Mouse (Mus musculus) heart, embryonic 12.5 days (tissue): ENCODE data around the gene Tmem248. TPM values are rescaled to one million over a fixed set of nuclear protein-coding genes. Genes with fewer than 3 reads are reported as not detected.

Source experiments
- ATAC-seq: fragments of 200-750 bp; cut with Nextera tagmentation; 2 replicates; pipeline ENCODE4 v1.8.0; 2017; ENCODE audit warnings: moderate TSS enrichment, moderate library complexity; ENCODE audit not compliant: insufficient number of reproducible peaks, low FRiP score
- H3K27ac ChIP-seq: fragments of 300-500 bp; sonication (generic); 2 replicates; pipeline ENCODE4 v1.5.1; 2016; ENCODE audit warnings: mild to moderate bottlenecking, moderate library complexity; ENCODE audit not compliant: poor library complexity, severe bottlenecking
- H3K27me3 ChIP-seq: fragments of 300-500 bp; sonication (generic); replicated peaks from 2 replicates; pipeline ENCODE4 v1.6.1; 2016; ENCODE audit warnings: mild to moderate bottlenecking, moderate library complexity
- H3K36me3 ChIP-seq: fragments of 300-500 bp; sonication (generic); 2 replicates; pipeline ENCODE4 v1.6.1; 2016; ENCODE audit warnings: mild to moderate bottlenecking, moderate library complexity
- H3K4me1 ChIP-seq: fragments of 300-500 bp; sonication (generic); replicated peaks from 2 replicates; pipeline ENCODE4 v1.6.1; 2016; ENCODE audit warnings: mild to moderate bottlenecking
- H3K4me2 ChIP-seq: fragments of 300-500 bp; sonication (generic); 2 replicates; pipeline ENCODE4 v1.6.1; 2016; ENCODE audit warnings: mild to moderate bottlenecking, moderate library complexity
- H3K4me3 ChIP-seq: fragments of 300-500 bp; sonication (generic); 2 replicates; pipeline ENCODE4 v1.5.1; 2016; ENCODE audit warnings: mild to moderate bottlenecking
- H3K9ac ChIP-seq: fragments of 300-500 bp; sonication (generic); 2 replicates; pipeline ENCODE4 v1.6.1; 2016; ENCODE audit warnings: mild to moderate bottlenecking, moderate library complexity
- H3K9me3 ChIP-seq: fragments of 300-500 bp; sonication (generic); replicated peaks from 2 replicates; pipeline ENCODE4 v1.6.1; 2016; ENCODE audit warnings: mild to moderate bottlenecking, moderate library complexity
- WGBS: fragments of 180-500 bp; shearing (Covaris S2); methylation state at CpG from one replicate; pipeline ENCODE4 v1.1.7; 2016; 5-methylcytosine and 5-hydroxymethylcytosine counted together
- polyA plus RNA-seq: library from polyadenylated mRNA; unstranded; fragments of >200 nt; fragmentation: Nextera tagmentation; extraction: Ambion mirVana; gene quantifications from 2 replicates; pipeline ENCODE4 v1.2.1, GENCODE M21; 2016

Gene Tmem248
- polyA plus RNA-seq, 1 experiment from 2014 or later = 43.6 TPM

DNA sequence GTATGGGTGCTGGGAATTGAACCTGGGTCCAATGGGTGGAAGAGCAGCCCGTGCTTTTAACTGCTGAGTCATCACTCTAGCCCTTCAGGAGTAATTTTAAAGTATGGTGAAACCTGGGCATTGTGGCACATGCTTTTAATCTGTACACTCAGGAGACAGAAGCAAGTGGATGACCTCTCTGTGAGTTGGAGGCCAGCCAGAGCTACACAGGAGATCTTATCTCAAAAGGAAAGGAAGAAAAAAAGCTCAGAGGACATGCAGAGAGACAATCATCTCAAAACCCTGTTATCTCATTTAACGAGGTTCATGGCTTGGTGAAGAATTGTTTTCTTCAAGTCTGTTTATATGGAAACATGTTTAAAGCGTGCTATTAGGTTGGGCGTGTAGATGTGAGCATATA, 12.9 kb upstream of the Tmem248 start:
- Histone ChIP-seq H3K27ac (no peak overlapping the region), H3K4me1 (0 out of 2 replicates have a peak, but pooled peaks cover 8% of the 10 kb centered on the region), H3K4me3 (no peak overlapping the region), H3K36me3 (peaks cover 66% of the 10 kb centered on the region), H3K9ac (no peak overlapping the region), H3K4me2 (no peak overlapping the region), H3K27me3 (no peaks in the 10 kb centered on the region), H3K9me3 (no peaks in the 10 kb centered on the region)
- 75% methylated on average over 4 of the region's 4 CpGs for WGBS
- no peak for ATAC-seq

DNA sequence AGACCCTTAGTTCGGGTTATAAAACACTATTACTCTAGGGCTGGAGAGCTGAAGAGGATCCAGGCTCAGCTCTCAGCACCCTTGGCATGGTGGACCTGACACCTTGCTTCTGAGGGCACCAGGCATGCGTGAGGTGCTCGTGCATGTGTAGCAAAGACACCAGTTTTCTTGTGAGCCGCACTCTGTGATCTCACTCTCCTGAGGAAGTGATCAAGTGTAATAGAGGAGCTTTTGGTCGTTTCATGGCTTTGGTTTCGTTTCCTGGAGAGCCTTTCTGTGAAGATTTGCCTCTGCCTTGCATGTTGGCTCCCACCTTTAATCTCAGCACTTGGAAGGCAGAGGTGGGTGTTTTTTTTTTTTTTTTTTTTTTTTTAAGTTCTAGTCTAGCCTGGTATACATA, 12.3 kb upstream of the Tmem248 start:
- Histone ChIP-seq H3K27me3 (no peaks in the 10 kb centered on the region), H3K27ac (no peak overlapping the region), H3K4me3 (no peak overlapping the region), H3K4me1 (0 out of 2 replicates have a peak, but pooled peaks cover 8% of the 10 kb centered on the region), H3K36me3 (peaks cover 68% of the 10 kb centered on the region), H3K9ac (no peak overlapping the region), H3K9me3 (no peaks in the 10 kb centered on the region), H3K4me2 (no peak overlapping the region)
- no peak for ATAC-seq
- 87% methylated on average over 6 of the region's 6 CpGs for WGBS

DNA sequence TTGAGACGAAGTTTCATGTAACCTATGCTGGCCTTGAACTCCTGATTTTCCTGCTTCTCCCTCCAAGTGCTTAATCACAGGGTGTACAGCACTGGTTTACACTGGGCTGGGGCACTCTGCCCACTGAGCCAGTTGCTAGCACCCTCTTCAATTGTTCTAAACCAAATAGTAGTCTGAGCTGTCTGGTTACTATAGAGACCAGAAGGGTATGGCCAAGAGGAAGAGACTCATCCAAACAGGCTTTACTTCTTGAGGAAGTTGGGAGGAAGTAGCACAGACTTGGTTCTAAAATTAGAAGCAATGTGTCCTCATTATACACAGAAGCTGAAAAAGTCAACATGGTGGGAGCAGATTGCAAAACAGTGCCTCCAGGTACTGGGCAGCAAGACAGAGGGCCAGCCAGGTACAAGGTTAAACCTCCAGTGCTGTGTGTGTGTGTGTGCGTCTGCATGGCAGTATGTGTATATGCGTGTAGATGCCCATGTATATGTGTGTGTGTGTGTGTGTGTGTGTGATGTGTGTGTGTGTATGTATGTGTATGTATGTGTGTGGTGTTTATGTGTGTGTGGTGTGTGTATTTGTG, 11.3 kb upstream of the Tmem248 start:
- H3K9me3 ChIP-seq = no peaks in the 10 kb centered on the region
- H3K4me3 ChIP-seq = no peak overlapping the region
- no peak overlapping the region for H3K9ac ChIP-seq
- H3K4me2 ChIP-seq = no peak overlapping the region
- no peak for ATAC-seq
- H3K27me3 ChIP-seq = no peaks in the 10 kb centered on the region
- 92% methylated on average over 3 of the region's 3 CpGs for WGBS
- H3K4me1 ChIP-seq = 0 out of 2 replicates have a peak, but pooled peaks cover 8% of the 10 kb centered on the region
- H3K36me3 ChIP-seq = peaks cover 68% of the 10 kb centered on the region
- no peak overlapping the region for H3K27ac ChIP-seq

DNA sequence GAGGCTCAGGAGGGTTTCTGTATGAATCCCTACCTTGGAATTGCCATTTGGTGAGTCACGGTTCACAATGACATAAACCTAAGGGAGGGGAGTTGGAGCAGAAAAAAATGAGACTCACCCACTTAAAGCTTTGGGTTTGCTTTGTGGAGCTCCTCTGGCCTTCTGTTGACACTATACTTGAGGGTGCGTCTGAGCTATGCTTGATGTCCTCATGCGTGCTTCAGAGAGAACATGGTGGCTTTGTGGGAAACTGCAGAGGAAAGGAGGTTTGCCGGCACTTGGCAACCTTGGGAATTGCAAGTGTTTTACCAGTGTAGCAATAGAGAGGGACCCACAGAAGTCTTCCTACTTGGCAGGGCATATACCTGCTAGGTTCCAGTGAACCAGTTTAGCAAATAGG, 9.6 kb upstream of the Tmem248 start:
- Histone ChIP-seq H3K27ac (no peak overlapping the region), H3K27me3 (no peaks in the 10 kb centered on the region), H3K4me3 (no peak overlapping the region), H3K4me1 (0 out of 2 replicates have a peak, but pooled peaks cover 8% of the 10 kb centered on the region), H3K36me3 (peaks cover 73% of the 10 kb centered on the region), H3K9me3 (no peaks in the 10 kb centered on the region), H3K4me2 (no peak overlapping the region), H3K9ac (no peak overlapping the region)
- ATAC-seq = no peak
- WGBS = 90% methylated on average over 4 of the region's 4 CpGs

DNA sequence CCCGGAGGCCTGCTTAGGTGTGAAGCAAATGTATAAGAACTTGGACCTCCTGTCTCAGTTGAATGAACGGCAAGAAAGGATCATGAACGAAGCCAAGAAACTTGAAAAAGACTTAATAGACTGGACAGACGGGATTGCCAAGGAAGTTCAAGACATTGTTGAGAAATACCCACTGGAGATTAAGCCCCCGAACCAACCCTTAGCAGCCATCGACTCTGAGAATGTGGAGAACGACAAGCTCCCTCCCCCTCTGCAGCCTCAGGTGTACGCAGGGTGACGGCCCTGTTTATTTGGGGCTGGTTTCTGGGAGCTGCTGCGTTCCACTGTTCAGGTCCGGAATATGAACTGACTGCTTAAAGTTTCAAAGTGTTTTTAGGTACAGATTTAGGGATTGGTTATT, 3.9 kb upstream of the Tmem248 start:
- Histone ChIP-seq H3K27ac (no peak overlapping the region), H3K4me1 (no peaks in the 10 kb centered on the region), H3K9ac (no peak overlapping the region), H3K4me3 (no peak overlapping the region), H3K9me3 (peaks cover 5% of the 10 kb centered on the region; the same call in 1 of the 2 replicates), H3K27me3 (no peaks in the 10 kb centered on the region), H3K4me2 (no peak overlapping the region), H3K36me3 (peaks cover 62% of the 10 kb centered on the region)
- 87% methylated on average over 11 of the region's 11 CpGs for WGBS
- ATAC-seq = no peak

DNA sequence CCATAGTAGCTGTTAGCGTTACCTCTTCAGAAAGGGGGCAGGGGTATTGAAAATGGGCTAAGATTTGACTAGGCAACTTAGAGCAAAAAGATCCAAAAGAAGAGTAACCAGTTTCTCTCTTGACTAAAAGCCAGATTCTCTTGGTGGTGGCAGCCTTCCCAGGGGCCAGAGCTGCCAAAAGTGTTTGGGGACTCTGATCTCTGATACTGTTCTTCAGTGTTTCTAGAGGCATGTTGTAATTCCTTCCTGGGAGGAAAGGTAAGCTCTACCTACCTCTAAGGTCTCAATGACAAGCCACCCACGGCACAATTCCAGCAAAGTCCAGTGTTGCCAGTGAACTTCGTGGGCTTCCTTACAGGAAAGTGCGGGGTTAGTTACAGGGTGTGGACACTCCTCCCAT, 525 bp downstream of the Tmem248 start:
- Histone ChIP-seq H3K27me3 (no peaks in the 10 kb centered on the region), H3K36me3 (peaks cover 22% of the 10 kb centered on the region), H3K27ac (no peak overlapping the region), H3K9ac (no peak overlapping the region), H3K4me1 (0 out of 2 replicates have a peak, but pooled peaks cover 4% of the 10 kb centered on the region), H3K9me3 (peaks cover 6% of the 10 kb centered on the region; the same call in 1 of the 2 replicates), H3K4me3 (no peak overlapping the region), H3K4me2 (no peak overlapping the region)
- no peak for ATAC-seq
- WGBS = 83% methylated on average over 4 of the region's 4 CpGs

DNA sequence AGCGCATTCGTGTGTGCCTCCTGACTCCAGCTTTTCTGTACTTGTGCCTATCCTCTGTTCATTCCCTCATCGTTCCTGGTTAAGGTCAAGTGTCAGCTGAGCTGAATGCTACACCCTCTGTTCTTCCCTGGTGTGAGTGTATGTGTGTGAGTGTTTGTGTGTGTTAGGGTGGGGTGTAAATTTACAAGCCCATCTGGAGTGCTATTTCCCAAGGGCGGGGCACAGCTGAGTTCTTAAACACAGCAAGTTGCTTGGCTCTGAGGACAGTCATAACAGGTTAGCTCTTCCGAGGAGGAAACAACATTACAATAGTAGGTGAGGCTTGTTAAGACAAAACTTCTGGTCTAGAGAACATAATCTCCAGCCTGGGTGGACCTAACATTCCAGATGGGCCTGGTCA, 1.5 kb downstream of the Tmem248 start:
- H3K9ac ChIP-seq = no peak overlapping the region
- H3K27me3 ChIP-seq = no peaks in the 10 kb centered on the region
- peaks cover 12% of the 10 kb centered on the region for H3K36me3 ChIP-seq
- H3K9me3 ChIP-seq = peaks cover 6% of the 10 kb centered on the region; the same call in 1 of the 2 replicates
- H3K27ac ChIP-seq = no peak overlapping the region
- no peak overlapping the region for H3K4me2 ChIP-seq
- H3K4me3 ChIP-seq = no peak overlapping the region
- peaks cover 9% of the 10 kb centered on the region for H3K4me1 ChIP-seq
- 84% methylated on average over 5 of the region's 5 CpGs for WGBS
- no peak for ATAC-seq

DNA sequence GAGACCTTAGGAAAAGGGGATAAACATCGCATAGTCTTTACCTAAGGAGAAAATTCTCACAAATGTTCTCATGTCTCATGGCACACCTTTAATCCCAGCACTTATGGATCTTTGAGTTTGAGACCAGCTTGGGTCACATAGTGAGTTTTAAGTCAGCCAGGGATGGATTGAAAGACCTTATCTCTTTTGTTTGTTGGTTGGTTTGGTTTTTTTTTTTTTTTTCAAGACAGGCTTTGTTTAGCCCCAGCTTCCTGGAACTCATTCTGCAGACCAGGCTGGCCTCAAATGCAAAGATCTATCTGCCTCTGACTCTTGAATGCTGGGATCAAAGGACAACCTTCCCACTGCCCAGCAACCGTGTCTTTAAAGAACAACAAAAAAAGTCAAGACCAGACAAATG, 4.4 kb downstream of the Tmem248 start:
- Histone ChIP-seq H3K9me3 (peaks cover 6% of the 10 kb centered on the region; the same call in 1 of the 2 replicates), H3K27ac (0 out of 2 replicates have a peak overlapping the region, but pooled peaks have one; percentile 82), H3K9ac (peak overlapping the region; percentile 98; the same call in 1 of the 2 replicates), H3K36me3 (peaks cover 4% of the 10 kb centered on the region; the same call in 1 of the 2 replicates), H3K4me3 (peak overlapping the region; percentile 96), H3K4me1 (peaks cover 18% of the 10 kb centered on the region), H3K27me3 (no peaks in the 10 kb centered on the region), H3K4me2 (peak overlapping the region; percentile 78)
- 53% methylated on average over 2 of the region's 2 CpGs for WGBS
- no peak for ATAC-seq

DNA sequence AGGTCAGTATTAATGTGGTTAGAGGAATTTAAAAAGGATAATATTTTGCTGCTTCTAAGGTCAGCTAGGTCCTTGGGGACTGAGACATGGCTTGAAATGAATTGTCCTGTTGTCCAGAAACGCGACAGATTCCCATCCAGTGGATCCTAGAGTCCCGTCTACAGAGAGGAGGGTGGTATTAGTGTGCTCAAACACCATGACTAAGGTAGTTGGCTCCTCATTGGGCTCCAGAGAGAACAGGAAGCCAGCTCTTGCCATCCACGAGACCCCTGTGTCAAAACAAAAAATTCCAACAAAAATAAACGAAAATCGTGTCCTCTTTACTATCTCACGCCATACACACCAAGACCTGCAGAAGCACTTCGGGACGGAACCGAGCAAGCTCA, 4.9 kb downstream of the Tmem248 start:
- Histone ChIP-seq H3K36me3 (peaks cover 4% of the 10 kb centered on the region; the same call in 1 of the 2 replicates), H3K27ac (peak overlapping the region; percentile 82; the same call in 1 of the 2 replicates), H3K9ac (peak overlapping the region; percentile 98), H3K4me2 (peak overlapping the region; percentile 78), H3K9me3 (peaks cover 6% of the 10 kb centered on the region; the same call in 1 of the 2 replicates), H3K27me3 (no peaks in the 10 kb centered on the region), H3K4me1 (peaks cover 22% of the 10 kb centered on the region), H3K4me3 (peak overlapping the region; percentile 96)
- peak; percentile 43 for ATAC-seq
- 1% methylated on average over 10 of the region's 10 CpGs for WGBS

DNA sequence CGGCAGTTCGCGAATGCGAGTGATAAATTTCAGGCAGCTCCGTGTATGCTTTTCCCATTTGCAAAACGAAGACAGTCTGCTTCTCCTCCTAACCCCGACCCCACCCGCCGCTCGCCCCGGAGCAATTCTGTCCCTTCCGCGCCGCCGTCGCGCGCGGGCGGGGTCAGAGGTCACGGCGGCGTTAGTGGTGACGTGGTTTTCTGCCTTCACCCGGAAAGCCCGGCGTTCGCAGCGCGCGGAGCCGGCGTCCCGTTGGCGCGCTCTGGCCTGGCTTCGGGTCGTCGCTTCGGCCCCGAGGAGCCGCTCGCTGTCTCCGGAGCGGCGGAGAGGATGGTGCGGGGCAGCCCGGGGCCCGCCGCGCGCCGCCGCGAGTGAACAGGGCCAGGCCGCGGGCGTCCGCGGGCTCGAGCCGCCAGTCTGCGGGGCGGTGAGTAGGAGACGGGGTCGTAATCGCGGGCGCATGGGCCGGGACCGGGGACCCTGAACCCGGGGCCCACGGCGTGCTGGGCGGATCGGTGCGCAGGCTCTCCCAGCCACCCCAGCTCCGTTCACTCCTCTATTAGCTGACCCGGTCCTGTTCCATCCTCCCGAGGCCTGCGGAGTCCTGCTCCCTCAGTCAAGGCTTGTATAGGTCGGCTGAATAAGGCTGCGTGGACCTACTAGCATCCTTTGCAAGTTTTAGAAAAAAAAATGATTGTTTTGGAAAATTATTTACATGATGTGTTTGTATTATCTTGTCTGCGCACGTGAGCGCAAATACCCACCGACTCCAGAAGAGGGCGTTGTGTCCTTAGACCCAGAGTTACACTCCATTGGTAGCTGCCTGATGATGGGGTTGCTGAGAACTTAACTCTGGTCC, 5.5 kb downstream of the Tmem248 start:
- H3K4me3 ChIP-seq = peak overlapping the region; percentile 96
- no peaks in the 10 kb centered on the region for H3K27me3 ChIP-seq
- H3K9ac ChIP-seq = peak overlapping the region; percentile 98
- H3K9me3 ChIP-seq = peaks cover 6% of the 10 kb centered on the region; the same call in 1 of the 2 replicates
- under 1% methylated on average over 88 of the region's 88 CpGs for WGBS
- peak overlapping the region; percentile 78 for H3K4me2 ChIP-seq
- H3K27ac ChIP-seq = peak overlapping the region; percentile 82
- peaks cover 26% of the 10 kb centered on the region for H3K4me1 ChIP-seq
- peaks cover 4% of the 10 kb centered on the region; the same call in 1 of the 2 replicates for H3K36me3 ChIP-seq
- peak; percentile 90 for ATAC-seq

DNA sequence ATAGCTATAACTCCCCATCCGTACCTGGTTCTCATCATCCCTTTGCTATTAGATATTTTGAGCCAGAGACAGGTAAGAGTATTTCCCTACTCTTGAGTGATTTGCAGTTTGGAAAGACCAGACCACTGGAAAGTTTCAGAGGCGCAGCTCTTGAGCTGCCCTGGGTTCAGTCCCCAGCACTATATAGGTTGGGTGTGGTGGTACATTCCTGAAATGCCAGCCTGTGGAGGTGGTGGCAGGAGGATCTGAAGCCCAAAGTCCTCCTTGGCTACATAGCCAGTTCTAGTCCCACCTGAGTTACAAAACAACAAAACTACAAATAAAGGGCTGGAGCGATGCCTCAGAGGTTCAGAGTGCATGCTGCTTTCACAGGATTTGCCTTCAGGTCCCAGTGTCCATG, 9.9 kb downstream of the Tmem248 start:
- ATAC-seq = no peak
- WGBS = 88% methylated on average over 3 of the region's 3 CpGs
- Histone ChIP-seq H3K27ac (no peak overlapping the region), H3K9ac (no peak overlapping the region), H3K27me3 (no peaks in the 10 kb centered on the region), H3K36me3 (peaks cover 33% of the 10 kb centered on the region), H3K4me2 (no peak overlapping the region), H3K9me3 (no peaks in the 10 kb centered on the region), H3K4me3 (no peak overlapping the region), H3K4me1 (peaks cover 22% of the 10 kb centered on the region)
